Mouse (Mus musculus): ENCODE results near the gene Ric1. TPM values are rescaled to one million over a fixed set of nuclear protein-coding genes. Genes with fewer than 3 reads are reported as not detected.
"Not testable (repeated sequence)": the region's sequence is repeated elsewhere in the genome, so short reads cannot be mapped to it uniquely, and the experiment has no call there.

Gene Ric1
- polyA plus RNA-seq, 1 experiment from 2014 or later = 14.9 TPM

DNA sequence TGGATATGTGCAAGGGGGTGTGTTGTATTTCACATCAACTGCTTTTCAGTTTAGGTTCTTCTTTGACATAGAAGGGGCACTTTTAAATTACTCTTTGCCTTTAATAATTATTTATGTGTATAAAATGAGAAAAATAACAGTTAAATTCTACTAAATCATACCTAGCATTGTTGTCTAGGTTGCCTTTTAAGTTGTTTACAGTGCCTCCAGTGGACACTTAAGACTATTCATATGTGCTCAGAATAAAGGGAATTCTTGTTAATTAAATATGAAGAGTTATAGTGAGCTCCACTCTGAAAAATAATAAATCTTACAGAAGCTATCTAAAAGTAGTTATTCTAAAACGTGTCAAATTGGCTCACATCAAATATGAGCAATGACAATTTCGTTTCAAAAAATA lies 28.5 kb downstream of the Ric1 start:
- Histone ChIP-seq H3K4me3 (no peak overlapping the region), H3K36me3 (no peaks in the 10 kb centered on the region), H3K4me1 (replicated peaks) (no peaks in the 10 kb centered on the region), H3K4me2 (no peak overlapping the region), H3K27me3 (no peaks in the 10 kb centered on the region), H3K9me3 (no peaks in the 10 kb centered on the region), H3K27ac (no peak overlapping the region), H3K9ac (no peak overlapping the region)
- no peak for ATAC-seq (ENCODE audit: low FRiP score)
- 92% methylated on average over 2 of the region's 2 CpGs for WGBS

GRCm38 (mm10) chr19:29551128-29551527 lies 29.0 kb downstream of the Ric1 start:
- Histone ChIP-seq H3K4me1 (replicated peaks) (no peaks in the 10 kb centered on the region), H3K9me3 (no peaks in the 10 kb centered on the region), H3K9ac (no peak overlapping the region), H3K4me2 (no peak overlapping the region), H3K36me3 (no peaks in the 10 kb centered on the region), H3K4me3 (no peak overlapping the region), H3K27me3 (no peaks in the 10 kb centered on the region), H3K27ac (no peak overlapping the region)
- WGBS = 97% methylated on average over 1 of the region's 1 CpGs
- ATAC-seq (ENCODE audit: low FRiP score) = no peak

- not testable (repeated sequence) for ATAC-seq (ENCODE audit: low FRiP score); H3K4me1 ChIP-seq (replicated peaks); H3K9ac ChIP-seq; H3K27ac ChIP-seq; H3K4me2 ChIP-seq; H3K36me3 ChIP-seq; H3K27me3 ChIP-seq; H3K4me3 ChIP-seq; H3K9me3 ChIP-seq
- 85% methylated on average over 1 of the region's 1 CpGs for WGBS
Observed at GRCm38 (mm10) chr19:29551980-29552379, 29.9 kb downstream of the Ric1 start.

GRCm38 (mm10) chr19:29557171-29557845 lies 35.2 kb downstream of the Ric1 start:
- not testable (repeated sequence) for H3K4me2 ChIP-seq; H3K9ac ChIP-seq; H3K27me3 ChIP-seq; H3K4me1 ChIP-seq (replicated peaks); H3K9me3 ChIP-seq; ATAC-seq (ENCODE audit: low FRiP score); H3K27ac ChIP-seq; H3K4me3 ChIP-seq; H3K36me3 ChIP-seq
- WGBS = 95% methylated on average over 7 of the region's 7 CpGs

DNA sequence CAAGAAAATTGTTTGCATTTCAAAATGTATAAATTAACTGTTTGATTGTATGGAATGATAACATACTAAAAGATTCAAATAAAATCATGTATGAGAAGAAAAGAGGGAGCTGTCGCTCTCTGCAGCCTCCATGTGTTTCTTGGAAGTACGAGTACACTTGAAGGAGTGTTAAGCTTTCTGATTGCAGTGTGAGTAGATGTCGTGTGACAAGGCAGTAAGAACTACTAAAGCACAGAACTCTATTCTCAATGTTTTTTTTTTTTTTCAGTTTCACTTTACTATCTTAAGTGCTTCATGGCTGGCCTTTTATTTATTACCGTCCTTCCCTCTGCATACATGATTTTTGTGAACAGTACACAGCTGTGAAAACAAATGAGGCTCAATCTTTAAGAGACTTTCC lies 40.1 kb downstream of the Ric1 start:
- Histone ChIP-seq H3K4me1 (replicated peaks) (no peaks in the 10 kb centered on the region), H3K27ac (no peak overlapping the region), H3K9ac (no peak overlapping the region), H3K4me2 (no peak overlapping the region), H3K36me3 (peaks cover 5% of the 10 kb centered on the region), H3K27me3 (no peaks in the 10 kb centered on the region), H3K9me3 (no peaks in the 10 kb centered on the region), H3K4me3 (no peak overlapping the region)
- no peak for ATAC-seq (ENCODE audit: low FRiP score)
- 89% methylated on average over 4 of the region's 4 CpGs for WGBS

- 85% methylated on average over 3 of the region's 3 CpGs for WGBS
- Histone ChIP-seq H3K4me2 (no peak overlapping the region), H3K9ac (no peak overlapping the region), H3K27me3 (no peaks in the 10 kb centered on the region), H3K4me1 (replicated peaks) (no peaks in the 10 kb centered on the region), H3K36me3 (peaks cover 5% of the 10 kb centered on the region), H3K27ac (no peak overlapping the region), H3K4me3 (no peak overlapping the region), H3K9me3 (no peaks in the 10 kb centered on the region)
- no peak for ATAC-seq (ENCODE audit: low FRiP score)
Observed at GRCm38 (mm10) chr19:29562603-29563002, 40.5 kb downstream of the Ric1 start.

DNA sequence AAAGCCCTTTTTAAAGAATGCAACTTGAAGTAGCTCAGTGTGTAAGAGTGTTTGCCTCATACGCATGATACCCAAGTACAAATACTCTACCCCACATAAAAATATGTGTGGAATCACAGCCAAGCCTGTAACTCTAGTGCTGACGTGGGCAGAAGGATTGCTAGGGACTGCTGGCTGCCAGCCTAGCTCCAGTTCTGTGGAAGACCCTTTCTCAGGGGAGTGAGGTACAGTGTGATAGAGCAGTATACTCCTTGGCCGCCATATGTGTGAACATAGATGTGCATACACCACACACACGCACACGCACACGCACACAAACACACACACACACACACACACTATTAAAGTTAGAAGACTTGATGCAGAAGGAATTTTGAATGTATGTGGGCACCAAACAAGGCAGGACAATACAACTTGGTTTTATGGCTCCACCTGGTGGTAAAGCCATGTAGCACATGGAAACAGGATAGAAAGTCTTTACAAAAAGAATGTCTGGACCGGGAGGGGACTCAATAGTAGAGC lies 41.2 kb downstream of the Ric1 start:
- Histone ChIP-seq H3K4me1 (replicated peaks) (no peaks in the 10 kb centered on the region), H3K4me3 (no peak overlapping the region), H3K9ac (no peak overlapping the region), H3K9me3 (no peaks in the 10 kb centered on the region), H3K27ac (no peak overlapping the region), H3K4me2 (no peak overlapping the region), H3K36me3 (peaks cover 5% of the 10 kb centered on the region), H3K27me3 (no peaks in the 10 kb centered on the region)
- ATAC-seq (ENCODE audit: low FRiP score) = peak; percentile 43; the same call in 1 of the 2 replicates
- 64% methylated on average over 7 of the region's 7 CpGs for WGBS

DNA sequence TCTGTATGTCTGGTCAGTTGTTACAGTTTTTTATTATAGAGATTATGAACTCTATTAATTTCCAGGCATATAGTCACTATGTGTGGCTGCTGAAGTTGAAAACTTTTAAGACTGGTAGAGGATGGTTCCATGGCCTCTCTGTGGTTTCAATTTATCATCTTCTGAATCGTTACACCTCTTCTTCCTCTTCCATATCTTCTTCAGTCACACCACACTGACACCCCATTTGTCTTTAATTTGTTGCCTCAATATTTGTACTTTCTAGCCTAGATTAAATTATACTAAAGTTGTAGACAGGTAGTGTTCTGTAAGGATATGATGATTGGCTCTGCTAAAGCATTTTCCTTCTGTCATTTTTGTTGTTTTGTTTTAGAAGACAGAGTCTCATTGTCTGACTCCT lies 44.4 kb downstream of the Ric1 start:
- Histone ChIP-seq H3K4me3 (no peak overlapping the region), H3K36me3 (peaks cover 19% of the 10 kb centered on the region), H3K9ac (no peak overlapping the region), H3K9me3 (no peaks in the 10 kb centered on the region), H3K4me1 (replicated peaks) (no peaks in the 10 kb centered on the region), H3K4me2 (no peak overlapping the region), H3K27ac (no peak overlapping the region), H3K27me3 (no peaks in the 10 kb centered on the region)
- ATAC-seq (ENCODE audit: low FRiP score) = no peak
- 98% methylated on average over 1 of the region's 1 CpGs for WGBS

- H3K27me3 ChIP-seq = no peaks in the 10 kb centered on the region
- H3K36me3 ChIP-seq = peaks cover 39% of the 10 kb centered on the region
- H3K4me3 ChIP-seq = no peak overlapping the region
- ATAC-seq (ENCODE audit: low FRiP score) = no peak
- no peaks in the 10 kb centered on the region for H3K9me3 ChIP-seq
- no peak overlapping the region for H3K9ac ChIP-seq
- 91% methylated on average over 2 of the region's 2 CpGs for WGBS
- no peak overlapping the region for H3K4me2 ChIP-seq
- H3K4me1 ChIP-seq (replicated peaks) = no peaks in the 10 kb centered on the region
- H3K27ac ChIP-seq = no peak overlapping the region
Observed at GRCm38 (mm10) chr19:29582439-29582838, 60.4 kb downstream of the Ric1 start.

DNA sequence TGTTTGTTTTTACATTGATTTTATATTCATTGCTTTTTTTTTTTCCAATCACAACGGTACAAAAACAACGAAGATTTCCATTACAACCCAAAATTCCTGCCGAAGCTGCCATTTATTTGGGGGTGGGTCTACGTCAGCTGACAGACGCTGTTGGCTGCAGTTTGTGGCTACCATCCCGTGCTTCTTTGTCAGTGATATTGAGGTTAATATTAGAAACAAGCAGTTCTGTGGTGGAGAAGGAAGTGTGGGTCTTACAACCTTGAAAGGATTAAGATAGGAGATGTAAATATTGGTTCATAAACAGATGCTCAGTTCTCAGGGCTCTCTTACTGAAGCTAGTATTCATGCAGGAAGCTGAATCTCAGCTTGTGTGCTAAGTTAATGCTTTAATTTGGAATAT lies 61.7 kb downstream of the Ric1 start:
- no peak for ATAC-seq (ENCODE audit: low FRiP score)
- no peaks in the 10 kb centered on the region for H3K4me1 ChIP-seq (replicated peaks)
- H3K36me3 ChIP-seq = peaks cover 43% of the 10 kb centered on the region
- H3K4me3 ChIP-seq = no peak overlapping the region
- H3K27ac ChIP-seq = no peak overlapping the region
- 0 out of 2 replicates have a peak, but pooled peaks cover under 1% of the 10 kb centered on the region for H3K9me3 ChIP-seq
- WGBS = 87% methylated on average over 6 of the region's 6 CpGs
- H3K9ac ChIP-seq = no peak overlapping the region
- H3K4me2 ChIP-seq = no peak overlapping the region
- no peaks in the 10 kb centered on the region for H3K27me3 ChIP-seq

- not testable (repeated sequence) for H3K9ac ChIP-seq; H3K4me2 ChIP-seq; H3K4me3 ChIP-seq; H3K4me1 ChIP-seq (replicated peaks); H3K9me3 ChIP-seq; H3K27me3 ChIP-seq; ATAC-seq (ENCODE audit: low FRiP score); H3K27ac ChIP-seq
- H3K36me3 ChIP-seq = peaks cover 54% of the 10 kb centered on the region
- 53% methylated on average over 3 of the region's 3 CpGs for WGBS
Observed at GRCm38 (mm10) chr19:29593783-29594182, 71.7 kb downstream of the Ric1 start.

GRCm38 (mm10) chr19:29596276-29596675 lies 74.2 kb downstream of the Ric1 start:
- no peaks in the 10 kb centered on the region for H3K9me3 ChIP-seq
- no peak for ATAC-seq (ENCODE audit: low FRiP score)
- no peaks in the 10 kb centered on the region for H3K4me1 ChIP-seq (replicated peaks)
- no peak overlapping the region for H3K27ac ChIP-seq
- no peak overlapping the region for H3K9ac ChIP-seq
- H3K4me2 ChIP-seq = no peak overlapping the region
- H3K4me3 ChIP-seq = no peak overlapping the region
- WGBS = 97% methylated on average over 3 of the region's 3 CpGs
- no peaks in the 10 kb centered on the region for H3K27me3 ChIP-seq
- peaks cover 59% of the 10 kb centered on the region for H3K36me3 ChIP-seq

DNA sequence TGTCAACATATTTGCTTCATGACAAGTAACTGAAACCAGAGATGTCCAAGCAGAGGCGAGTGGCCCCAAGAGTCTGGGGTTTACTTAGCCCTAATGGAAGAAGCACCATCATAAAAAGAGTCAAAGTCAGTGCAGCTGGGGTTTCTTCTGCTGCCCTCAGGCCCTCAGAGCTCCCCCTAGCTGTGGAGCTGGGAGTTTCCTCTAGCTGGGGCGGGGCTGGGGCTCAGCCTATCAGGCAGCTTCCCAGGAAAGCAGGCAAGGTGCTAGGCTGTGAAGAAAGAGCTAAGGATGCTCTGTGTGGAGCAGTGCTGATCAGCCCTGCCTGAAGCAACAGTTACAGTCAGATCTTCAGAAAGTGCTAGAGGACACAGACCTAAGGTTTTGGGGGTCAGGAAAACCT lies 74.9 kb downstream of the Ric1 start:
- no peak overlapping the region for H3K9ac ChIP-seq
- H3K27me3 ChIP-seq = no peaks in the 10 kb centered on the region
- H3K4me3 ChIP-seq = no peak overlapping the region
- ATAC-seq (ENCODE audit: low FRiP score) = no peak
- H3K9me3 ChIP-seq = no peaks in the 10 kb centered on the region
- peaks cover 54% of the 10 kb centered on the region for H3K36me3 ChIP-seq
- no peak overlapping the region for H3K4me2 ChIP-seq
- H3K4me1 ChIP-seq (replicated peaks) = no peaks in the 10 kb centered on the region
- WGBS = 95% methylated on average over 2 of the region's 2 CpGs
- H3K27ac ChIP-seq = no peak overlapping the region

Data from hindbrain, embryonic 13.5 days (tissue).